ENCODE assay signal across 9 mouse cellular contexts in genomic region chr2:156726344-156726743, GRCm38 (mm10). TPM values are rescaled to one million over a fixed set of nuclear protein-coding genes. Genes with fewer than 3 reads are reported as not detected.
A peak's percentile ranks its signal among the peaks of the same experiment; 100 is the strongest.
DNase-seq lines count a peak whose midpoint lies in the region; ATAC-seq and TF ChIP-seq lines count a peak whose summit lies in the region.
"Had no signal": no experiment of that assay in that cellular context is flagged by ENCODE, and none has a peak within 500 bp of the region (broad histone marks: within the 10 kb centered on the region; RNA-seq: fewer than 3 reads in every experiment).

No protein-coding gene starts in this region.

- no peak for ATAC-seq in heart, embryonic 12.5 days (ENCODE audit: insufficient number of reproducible peaks, low FRiP score)
- ATAC-seq in hindbrain, postnatal 0 days = no peak

- H3K79me2 ChIP-seq in myocyte (ENCODE audit: control insufficient read depth, insufficient read depth) = peaks cover 97% of the 10 kb centered on the region

- peak overlapping the region; percentile 45 for H3K27ac ChIP-seq in heart, embryonic 12.5 days (ENCODE audit: poor library complexity, severe bottlenecking)
- 0 out of 2 replicates have a peak overlapping the region, but pooled peaks have one; percentile 10 for H3K27ac ChIP-seq in cortical plate, adult 2 months (ENCODE audit: insufficient read depth, low read length)
- peak overlapping the region; percentile 58; the same call in 1 of the 2 replicates for H3K27ac ChIP-seq in hindbrain, postnatal 0 days

- no peak overlapping the region for H3ac ChIP-seq in myocyte (ENCODE audit: control insufficient read depth, insufficient read length)

- H3K4me2 ChIP-seq in heart, embryonic 12.5 days = peak overlapping the region; percentile 48
- H3K4me2 ChIP-seq in hindbrain, postnatal 0 days (ENCODE audit: low read depth, low read length) = peak overlapping the region; percentile 25; the same call in 1 of the 2 replicates
- H3K4me2 ChIP-seq in myocyte (ENCODE audit: low read depth) = peak overlapping the region; percentile 86

- H3K36me3 ChIP-seq in heart, embryonic 12.5 days = no peaks in the 10 kb centered on the region
- no peaks in the 10 kb centered on the region for H3K36me3 ChIP-seq in hindbrain, postnatal 0 days (ENCODE audit: insufficient read depth, low read length)
- H3K36me3 ChIP-seq in myocyte (ENCODE audit: control insufficient read depth, insufficient read depth) = peaks cover 4% of the 10 kb centered on the region

- no peak for DNase-seq in heart, postnatal 36 days
- no peak for DNase-seq in hindbrain, postnatal 0 days (ENCODE audit: low spot score)
- no peak for DNase-seq in gastrocnemius, postnatal 36 days
- DNase-seq in layer of hippocampus, adult 18-20 months (ENCODE audit: low spot score in 2 of 2) = no peak
- no peak for DNase-seq in testis, postnatal 14 days (ENCODE audit: low spot score)

- H3K4me3 ChIP-seq in heart, embryonic 12.5 days = no peak overlapping the region
- H3K4me3 ChIP-seq in cortical plate, adult 2 months (ENCODE audit: insufficient read depth, low read length) = no peak overlapping the region
- no peak overlapping the region for H3K4me3 ChIP-seq in hindbrain, postnatal 0 days (ENCODE audit: low read length)
- peak overlapping the region; percentile 10 for H3K4me3 ChIP-seq in myocyte

- peaks cover 73% of the 10 kb centered on the region for H3K4me1 ChIP-seq in heart, embryonic 12.5 days (replicated peaks)
- H3K4me1 ChIP-seq in cortical plate, adult 2 months (ENCODE audit: control insufficient read depth, insufficient read depth, low read length) = peaks cover 29% of the 10 kb centered on the region
- H3K4me1 ChIP-seq in hindbrain, postnatal 0 days (ENCODE audit: insufficient read depth, low read length) = peaks cover 45% of the 10 kb centered on the region

- no peak for TF ChIP-seq CTCF in cortical plate, adult 2 months (IDR thresholded peaks at IDR 0.05; ENCODE audit: extremely low read depth, insufficient read depth, low read length)
- no peak for TF ChIP-seq CTCF in hindbrain, postnatal 0 days (IDR thresholded peaks at IDR 0.05; ENCODE audit: low read depth)

- no peak for TF ChIP-seq POLR2A in cortical plate, adult 2 months (IDR thresholded peaks at IDR 0.05; ENCODE audit: extremely low read depth, insufficient read depth, low read length)
- no peak for TF ChIP-seq POLR2A in myocyte (IDR thresholded peaks at IDR 0.05; ENCODE audit: insufficient read length, low read depth)

- WGBS in heart, embryonic 12.5 days = 30% methylated on average over 7 of the region's 7 CpGs
- 13% methylated on average over 7 of the region's 7 CpGs for WGBS in hindbrain, postnatal 0 days

- no peaks in the 10 kb centered on the region for H3K9me3 ChIP-seq in heart, embryonic 12.5 days (replicated peaks)
- no peaks in the 10 kb centered on the region for H3K9me3 ChIP-seq in hindbrain, postnatal 0 days (ENCODE audit: low read length)

- H3K9ac ChIP-seq in heart, embryonic 12.5 days = peak overlapping the region; percentile 32
- H3K9ac ChIP-seq in hindbrain, postnatal 0 days (replicated peaks; ENCODE audit: low read length) = peak overlapping the region; percentile 35; the same call in 1 of the 2 replicates

- intact Hi-C loops in heart, postnatal 36 days (cut with DNase I) = no loop called here
- intact Hi-C loops in gastrocnemius, postnatal 36 days (cut with DNase I) = loop anchor here (10.0 kb wide), 1 partner anchor 138 kb away; the partner anchor contains the start of gene Rab5if

- H3K27me3 ChIP-seq in heart, embryonic 12.5 days (replicated peaks) = no peaks in the 10 kb centered on the region
- no peaks in the 10 kb centered on the region for H3K27me3 ChIP-seq in hindbrain, postnatal 0 days (ENCODE audit: insufficient read depth, low read length)
- no peaks in the 10 kb centered on the region for H3K27me3 ChIP-seq in myocyte (ENCODE audit: control insufficient read depth, insufficient read depth, insufficient read length)
- H3K27me3 ChIP-seq: CH12.LX had no signal

TF ChIP-seq in myocyte, 11 proteins besides CTCF, POLR2A, EP300 and RAD21:
- TF ChIP-seq MYOD1 (IDR thresholded peaks at IDR 0.05; ENCODE audit: control insufficient read depth in 1 of 3, insufficient read length in 2 of 3, low read depth in 2 of 3) = no peak
- TF ChIP-seq E2F4 (IDR thresholded peaks at IDR 0.05; ENCODE audit: insufficient read depth) = no peak
- TF ChIP-seq MYOG (IDR thresholded peaks at IDR 0.05; ENCODE audit: control insufficient read depth in 1 of 3, insufficient read depth in 1 of 3, insufficient read length in 2 of 3, low read depth in 2 of 3) = peak in 1 of 3 experiments; percentile 12
- TF ChIP-seq TCF3 (IDR thresholded peaks at IDR 0.05; ENCODE audit: insufficient read length, low read depth) = no peak
- peak; percentile 5; the same call in 1 of the 2 replicates for TF ChIP-seq CEBPB (IDR thresholded peaks at IDR 0.05; ENCODE audit: insufficient read depth, poor library complexity, severe bottlenecking)
- no peak for TF ChIP-seq USF1 (IDR thresholded peaks at IDR 0.05; ENCODE audit: low read depth)
- no peak for TF ChIP-seq MAX (IDR thresholded peaks at IDR 0.05; ENCODE audit: low read depth)
- no peak for TF ChIP-seq SRF (IDR thresholded peaks at IDR 0.05; ENCODE audit: control insufficient read depth, insufficient read length, low read depth)
- no peak for TF ChIP-seq TCF12 (IDR thresholded peaks at IDR 0.05; ENCODE audit: insufficient read depth, poor library complexity, severe bottlenecking)

RNA-seq across cellular contexts. Expression of gene Myl9, which starts 48.9 kb away (rescaled TPM):
- 1,723 and 1,724 TPM in 2 replicates for polyA plus RNA-seq in heart, embryonic 12.5 days (2016; fragmentation: Nextera tagmentation; extraction: Ambion mirVana)
- total RNA-seq in heart, postnatal 36 days (2021) = 100 to 1,000 TPM in 1 of 2 experiments, 10 to 100 TPM in 1; 97.9 to 115 TPM
- 46.3 and 47.7 TPM in 2 replicates for polyA plus RNA-seq in cortical plate, adult 2 months (2012; rRNA removed)
- 38.4 and 41.7 TPM in 2 replicates for total RNA-seq in hindbrain, postnatal 0 days (2014; rRNA removed)
- 32.5 and 38.4 TPM in 2 replicates for polyA plus RNA-seq in hindbrain, postnatal 0 days (2015; fragmentation: Nextera tagmentation; extraction: Ambion mirVana)
- polyA plus RNA-seq in myocyte (2012; fragmentation: generic; extraction: Trizol) = 442 TPM
- 10 to 100 TPM; 44.2 to 82.8 TPM for total RNA-seq in gastrocnemius, postnatal 36 days (2021)
- total RNA-seq in layer of hippocampus, adult 18-20 months (2021) = 10 to 100 TPM in 1 of 2 experiments, 1 to 10 TPM in 1; 8.7 to 12.2 TPM
- total RNA-seq: CH12.LX had no signal

Comparison
In these comparisons a context has a peak if more than half of its experiments do, and no peak if none do; other contexts are left out.
1. H3K4me2 ChIP-seq: peak in every context shown above with its lines; median percentile 86 in myocyte; 48 in heart, embryonic 12.5 days; 25 in hindbrain, postnatal 0 days.